Mouse (Mus musculus) left cerebral cortex, postnatal 36 days (tissue): Measurements from ENCODE around the gene Mtfp1. TPM values are rescaled to one million over a fixed set of nuclear protein-coding genes. Genes with fewer than 3 reads are reported as not detected.
"Not testable (repeated sequence)": the region's sequence is repeated elsewhere in the genome, so short reads cannot be mapped to it uniquely, and the experiment has no call there.

Experiments used
- DNase-seq, 2 experiments: peaks; one replicate each; pipeline ENCODE4 v3.0.0; 2021 to 2022; ENCODE audit warnings: low spot score in 2 of 2, mixed read lengths in 1 of 2
- intact Hi-C: fragments of 180-260 bp; cut with DNase I; formaldehyde crosslinking; loops from one replicate; pipeline ENCODE4 v1.15.1; 2025
- total RNA-seq, 2 experiments: library from RNA; stranded (reverse); gene quantifications; 2 replicates each; pipeline ENCODE4 v1.2.3; 2021

Mtfp1 gene
- total RNA-seq, 2 experiments from 2014 or later, result 90.9 to 94.5 TPM

DNA sequence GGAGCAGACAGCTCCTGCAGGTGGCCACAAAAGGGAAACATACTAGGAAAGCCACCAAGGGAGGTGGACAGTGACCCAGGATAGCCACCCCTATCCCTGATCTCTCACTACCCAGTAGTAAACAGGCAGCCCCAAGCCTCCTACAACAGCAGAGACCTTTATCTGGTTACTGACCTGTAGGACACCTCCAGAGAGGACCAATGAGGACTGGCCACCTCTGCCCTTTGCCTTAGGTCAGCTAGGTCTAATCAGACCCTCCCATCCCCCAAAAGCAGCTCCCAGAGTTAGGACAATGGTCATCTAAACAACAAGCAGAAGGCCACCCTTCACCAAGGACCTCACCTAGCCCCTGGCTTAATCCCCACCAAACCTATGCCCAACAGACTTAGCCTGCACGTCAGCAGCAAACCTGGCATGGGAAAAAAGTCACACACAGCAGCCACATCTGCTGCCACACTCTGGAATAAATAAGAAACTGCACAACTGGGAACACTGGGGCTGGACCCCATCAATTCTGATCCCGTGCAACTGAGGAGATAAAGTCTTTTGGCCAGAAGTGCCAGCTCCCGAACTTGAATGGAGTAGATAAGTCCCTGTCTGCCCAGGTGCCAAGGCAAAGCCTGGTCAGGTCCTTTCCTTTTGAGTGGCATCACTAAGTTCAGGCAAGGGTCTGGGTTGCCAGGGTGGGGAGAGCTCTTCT lies 22.3 kb upstream of the Mtfp1 start:
- no peak for DNase-seq
- intact Hi-C loops, result loop anchor here (1.0 kb wide), 1 partner anchor 12 kb away; no protein-coding TSS in a partner anchor

DNA sequence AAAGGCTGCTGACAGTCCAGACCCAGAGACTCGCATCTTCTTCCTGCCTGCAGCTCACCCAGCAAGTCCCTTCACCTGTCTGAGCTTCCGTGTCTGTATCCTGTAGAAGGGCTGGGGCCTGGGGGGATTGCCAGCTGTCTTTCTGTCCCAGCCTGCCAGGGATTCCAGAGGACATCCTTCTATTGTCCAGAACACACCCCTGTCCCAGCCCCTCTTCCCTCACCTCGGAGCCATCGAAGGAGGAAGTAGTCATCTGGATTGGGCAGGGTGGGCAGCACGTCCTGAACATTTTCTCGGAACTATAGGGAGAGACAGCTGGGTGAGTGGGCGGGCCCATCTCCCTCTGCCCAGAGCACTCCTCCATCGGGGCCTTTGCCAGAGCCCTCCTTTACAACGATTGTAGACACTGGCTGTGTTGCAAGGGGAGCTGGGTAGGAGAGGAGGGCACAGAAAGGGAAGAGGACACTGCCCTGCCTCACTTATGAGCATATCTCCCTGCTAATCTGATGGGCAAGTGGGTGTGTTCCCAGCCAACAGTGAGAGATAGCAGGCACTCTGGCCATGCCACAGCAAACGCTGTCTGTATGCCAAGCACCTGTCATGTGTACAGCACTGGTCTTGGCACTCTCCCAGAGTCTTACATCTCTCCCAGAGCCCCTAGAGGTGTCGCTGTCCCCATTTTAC lies 21.4 kb upstream of the Mtfp1 start:
- intact Hi-C loops, result loop anchor here (1.0 kb wide), 1 partner anchor 11 kb away; no protein-coding TSS in a partner anchor
- peak; percentile 72 to 75 for DNase-seq

GRCm38 (mm10) chr11:4115407-4115806 lies 20.2 kb upstream of the Mtfp1 start:
- DNase-seq, result peak in 1 of 2 experiments; percentile 50
- intact Hi-C loops, result no loop called here

GRCm38 (mm10) chr11:4114541-4114940 lies 19.3 kb upstream of the Mtfp1 start:
- intact Hi-C loops, DNase-seq: not testable (repeated sequence)

DNA sequence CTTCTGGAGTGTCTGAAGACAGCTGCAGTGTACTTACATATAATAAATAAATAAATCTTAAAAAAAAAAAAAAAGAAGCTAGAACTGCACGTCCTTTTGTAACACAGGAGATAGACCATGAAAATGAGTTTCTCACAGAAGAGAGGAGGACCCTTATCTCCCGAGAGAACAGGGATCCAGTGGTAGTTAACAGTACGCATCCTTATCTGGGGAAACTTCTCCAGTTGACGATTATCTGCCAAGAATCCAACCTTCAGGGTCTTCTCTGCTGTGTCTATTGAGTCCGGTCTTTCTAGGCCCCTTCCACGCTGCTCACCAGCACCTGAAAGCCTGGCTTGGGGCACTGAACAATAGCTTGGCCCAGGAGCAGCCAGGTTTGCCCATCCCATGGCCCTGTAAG lies 18.7 kb upstream of the Mtfp1 start:
- DNase-seq, result no peak
- intact Hi-C loops, result no loop called here

- no peak for DNase-seq
- intact Hi-C loops, result no loop called here
These were observed 18.3 kb upstream of the Mtfp1 start for GRCm38 (mm10) chr11:4113496-4113895.

GRCm38 (mm10) chr11:4112861-4113260 lies 17.6 kb upstream of the Mtfp1 start:
- DNase-seq, result peak in 1 of 2 experiments; percentile 2
- intact Hi-C loops, result no loop called here

DNA sequence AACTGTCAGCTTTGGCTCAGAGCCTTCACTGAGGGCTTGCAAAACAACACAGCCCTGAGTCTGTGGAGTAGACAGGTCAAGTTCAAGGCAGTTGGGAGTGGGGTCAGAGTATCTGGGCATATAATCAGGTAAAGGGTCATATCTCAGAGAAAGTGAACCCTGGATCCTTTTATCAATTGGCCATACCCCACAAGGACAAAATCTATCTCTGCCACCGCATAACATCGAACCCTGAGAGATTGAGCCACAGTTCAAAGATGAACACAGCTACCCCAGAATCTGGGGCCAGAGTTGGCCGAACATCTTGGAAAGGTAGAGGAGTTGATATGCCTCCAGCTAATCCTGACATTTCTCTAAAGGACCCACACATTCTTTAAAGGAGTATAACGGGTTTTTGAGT lies 16.8 kb upstream of the Mtfp1 start:
- intact Hi-C loops, result no loop called here
- no peak for DNase-seq

DNA sequence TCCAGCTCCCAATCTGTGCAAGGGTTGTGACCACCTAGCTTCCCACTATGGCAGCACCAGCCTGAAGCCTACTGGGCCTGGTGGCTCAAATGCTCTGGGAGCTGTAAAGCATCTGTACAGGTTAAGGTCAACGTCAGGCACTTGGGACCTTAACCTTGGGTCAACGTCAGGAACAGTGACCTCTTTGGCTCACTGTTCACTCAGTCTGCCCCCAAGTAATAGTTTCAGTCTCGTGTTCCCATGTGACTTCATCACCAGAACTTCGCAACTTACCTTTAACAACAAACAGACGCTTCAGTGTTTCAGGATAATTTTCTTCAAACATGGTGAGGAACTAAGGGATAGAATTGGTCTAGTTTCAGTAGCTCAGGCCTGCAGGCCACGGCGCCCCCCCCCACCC lies 13.4 kb upstream of the Mtfp1 start:
- intact Hi-C loops, result no loop called here
- DNase-seq, result no peak

GRCm38 (mm10) chr11:4107901-4108300 lies 12.7 kb upstream of the Mtfp1 start:
- intact Hi-C loops, DNase-seq: not testable (repeated sequence)

- peak; percentile 64 to 74 for DNase-seq
- intact Hi-C loops, result loop anchor here (1.0 kb wide), 1 partner anchor 12 kb away; no protein-coding TSS in a partner anchor
These were observed 10.2 kb upstream of the Mtfp1 start for GRCm38 (mm10) chr11:4105444-4105843.

DNA sequence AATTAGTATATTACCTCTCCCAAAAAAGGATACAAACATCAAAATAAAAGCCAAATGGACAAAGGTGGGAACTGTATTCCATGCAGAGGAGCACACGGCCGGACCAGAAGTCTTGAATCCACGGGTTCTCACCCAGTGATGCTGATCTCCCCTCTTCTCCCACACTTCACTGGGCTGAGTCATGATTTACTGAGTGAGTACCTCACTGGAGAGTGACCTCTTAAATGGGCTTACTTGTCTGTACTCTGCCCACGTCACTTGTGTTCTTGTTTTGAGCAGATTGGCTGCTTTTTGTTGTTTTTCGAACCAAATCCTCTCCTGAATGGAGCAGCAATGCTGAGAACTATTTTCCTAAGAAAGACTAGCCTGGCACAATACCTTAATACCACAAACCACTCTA lies 9.7 kb upstream of the Mtfp1 start:
- DNase-seq, result no peak
- intact Hi-C loops, result loop anchor here (1.0 kb wide), 1 partner anchor 12 kb away; no protein-coding TSS in a partner anchor

DNA sequence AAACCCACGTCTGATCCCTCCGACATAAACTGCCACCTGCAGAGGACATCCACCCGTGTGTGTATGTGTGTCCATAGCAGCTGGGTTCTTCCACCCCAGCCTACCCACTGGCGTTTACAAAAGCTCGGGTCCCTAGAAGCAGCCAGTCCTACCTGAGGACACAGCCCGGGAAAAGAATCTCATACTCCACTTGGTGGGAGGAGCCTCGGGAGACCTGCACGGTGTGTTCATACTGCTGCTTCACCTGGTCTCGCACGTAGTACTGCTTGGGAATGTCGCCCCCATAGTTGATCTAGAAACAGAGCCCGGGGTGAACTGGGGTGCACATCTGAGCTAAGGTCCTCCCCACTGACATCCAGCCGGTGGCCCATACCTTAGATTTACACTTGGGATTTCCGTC lies 8.3 kb upstream of the Mtfp1 start:
- no peak for DNase-seq
- intact Hi-C loops, result no loop called here

GRCm38 (mm10) chr11:4101851-4102250 lies 6.6 kb upstream of the Mtfp1 start:
- intact Hi-C loops, result no loop called here
- DNase-seq, result no peak

- intact Hi-C loops, result no loop called here
- DNase-seq, result no peak
These were observed 4.2 kb upstream of the Mtfp1 start for GRCm38 (mm10) chr11:4099447-4099846.

DNA sequence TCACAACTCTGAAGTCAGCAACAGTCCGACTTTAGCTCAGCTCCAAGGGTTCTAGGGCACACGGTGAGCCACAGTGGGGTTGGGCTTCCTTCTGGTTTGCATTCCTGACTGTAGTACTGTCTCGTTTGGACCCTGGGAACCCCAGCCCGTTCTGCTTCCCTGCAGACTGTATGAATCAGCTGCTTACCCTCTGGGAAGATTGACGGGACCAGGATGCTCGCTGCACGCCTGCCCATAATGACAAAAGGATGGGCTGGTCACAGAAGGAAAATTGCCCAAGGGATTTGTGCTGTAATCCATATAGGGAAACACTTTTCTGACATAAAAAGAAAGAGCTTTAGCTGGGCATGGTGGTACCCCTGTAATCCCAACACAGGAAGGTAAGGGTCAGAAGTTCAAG lies 3.6 kb upstream of the Mtfp1 start:
- intact Hi-C loops, result no loop called here
- no peak for DNase-seq

DNA sequence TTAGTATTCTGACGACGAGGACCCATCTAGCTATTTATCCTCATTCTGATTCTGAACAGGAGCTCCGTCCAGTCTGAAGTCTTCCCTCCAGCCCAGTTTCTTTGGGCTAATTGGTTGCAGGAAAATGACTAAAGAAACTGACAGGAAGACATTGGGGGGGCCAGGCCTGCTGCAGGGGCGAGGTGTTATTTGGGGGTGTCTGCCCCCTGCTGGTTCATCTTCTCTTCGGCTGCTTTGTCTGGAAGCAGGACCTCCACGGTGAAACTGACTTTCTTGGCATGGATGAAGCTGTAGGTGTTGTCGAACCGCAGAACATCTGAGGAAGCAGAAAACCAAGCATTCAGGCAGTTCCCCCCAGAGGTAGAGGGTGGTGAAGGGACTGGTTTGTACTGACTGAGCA lies 2.9 kb upstream of the Mtfp1 start:
- intact Hi-C loops, result no loop called here

DNA sequence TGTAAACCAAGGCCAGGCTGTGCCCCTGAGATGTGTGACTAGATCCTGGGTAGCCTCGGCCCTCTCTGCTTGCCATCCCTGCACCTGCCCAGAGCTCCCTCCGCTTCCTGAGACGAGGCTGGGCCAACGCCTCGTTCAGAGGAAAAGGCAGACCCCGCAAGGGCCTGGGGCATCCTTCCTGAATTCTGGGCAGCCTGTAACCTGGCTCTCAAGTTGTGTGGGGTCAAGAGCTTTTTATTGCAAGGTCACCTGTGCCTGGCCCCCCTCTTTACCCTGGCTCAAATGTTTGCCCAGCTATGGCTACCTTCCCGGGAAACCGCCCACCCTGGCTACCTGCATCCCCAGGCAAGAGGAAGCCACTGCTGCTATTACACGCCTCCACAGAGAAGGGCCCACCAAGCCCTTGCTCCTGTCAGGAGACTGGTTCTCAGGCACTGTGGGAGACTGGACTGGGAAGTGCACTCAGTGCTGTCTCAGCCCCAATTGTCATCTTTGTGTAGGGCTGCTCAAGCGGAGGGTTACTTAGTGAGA lies 1.9 kb upstream of the Mtfp1 start:
- no peak for DNase-seq
- intact Hi-C loops, result no loop called here

More for the DNA sequence above, 2.9 kb upstream of the Mtfp1 start:
- no peak for DNase-seq

DNA sequence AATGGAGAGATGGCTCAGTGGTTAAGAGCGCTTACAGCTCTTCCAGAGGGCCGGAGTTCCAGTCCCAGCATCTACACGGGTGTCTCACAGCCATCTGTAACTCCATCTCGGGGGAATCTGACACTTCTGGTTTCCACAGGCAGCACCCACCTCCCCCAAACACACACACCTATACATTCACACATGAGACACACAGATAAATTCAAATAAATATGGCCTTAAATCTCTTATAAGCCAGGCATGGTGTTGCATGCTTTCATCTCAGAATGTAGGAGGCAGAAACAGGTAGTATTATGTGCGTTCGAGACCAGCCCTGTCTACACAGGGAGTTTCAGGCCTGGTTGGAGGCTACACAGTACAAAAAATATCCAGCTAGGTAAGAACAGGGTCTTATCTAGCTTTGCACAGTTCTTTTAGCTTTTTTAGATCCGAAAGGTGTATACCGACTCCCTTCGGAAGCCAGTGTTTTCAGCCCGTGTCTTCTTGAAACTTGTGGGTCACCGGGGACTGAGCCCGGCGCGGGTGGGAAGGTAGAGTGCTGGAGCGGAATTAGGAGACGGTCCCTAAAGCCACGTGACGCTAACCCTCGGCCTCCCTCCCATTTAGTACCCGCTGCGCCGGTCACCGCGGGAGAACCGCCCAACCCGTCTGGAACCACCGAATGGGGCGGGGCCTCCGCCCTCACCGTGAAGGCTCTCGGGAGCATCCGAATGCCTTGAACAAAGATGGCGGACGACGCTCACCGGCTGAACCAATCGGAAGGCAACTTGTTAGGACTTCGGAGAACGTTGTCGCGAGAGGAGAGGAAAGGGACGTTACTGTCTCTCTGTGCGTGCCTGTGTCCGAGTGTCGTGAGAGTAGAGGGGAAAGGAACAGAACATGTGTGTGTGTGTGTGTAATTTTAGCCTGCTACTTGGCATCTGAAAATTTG lies 1.1 kb upstream of the Mtfp1 start:
- intact Hi-C loops, result no loop called here
- DNase-seq, result peak; percentile 97 to 98
